Mouse (Mus musculus): ENCODE data around the gene Tnfrsf21. TPM values are rescaled to one million over a fixed set of nuclear protein-coding genes. Genes with fewer than 3 reads are reported as not detected.

The Tnfrsf21 gene
- polyA plus RNA-seq, 1 experiment, result 4.1 TPM

GRCm38 (mm10) chr17:43114926-43115325, 98.6 kb downstream of the Tnfrsf21 start:
- Histone ChIP-seq H3K27ac (ENCODE audit: control insufficient read depth, insufficient read depth, low read depth, low read length) (no peak overlapping the region), H3K36me3 (ENCODE audit: control insufficient read depth, insufficient read depth, low read length) (no peaks in the 10 kb centered on the region), H3K4me3 (ENCODE audit: control insufficient read depth, low read depth, low read length) (no peak overlapping the region), H3K4me1 (ENCODE audit: control insufficient read depth, insufficient read depth, low read length) (peaks cover 3% of the 10 kb centered on the region; the same call in 1 of the 2 replicates), H3K27me3 (ENCODE audit: control insufficient read depth, insufficient read depth, low read length) (no peaks in the 10 kb centered on the region)
- no peak for TF ChIP-seq POLR2A (IDR thresholded peaks at IDR 0.05; ENCODE audit: control insufficient read depth, low read depth, low read length)
- no peak for TF ChIP-seq CTCF (IDR thresholded peaks at IDR 0.05; ENCODE audit: control insufficient read depth, insufficient read depth, insufficient replicate concordance, low read depth, low read length)

GRCm38 (mm10) chr17:43116748-43117147, 100.4 kb downstream of the Tnfrsf21 start:
- TF ChIP-seq POLR2A (IDR thresholded peaks at IDR 0.05; ENCODE audit: control insufficient read depth, low read depth, low read length) (no peak), CTCF (IDR thresholded peaks at IDR 0.05; ENCODE audit: control insufficient read depth, insufficient read depth, insufficient replicate concordance, low read depth, low read length) (no peak)
- Histone ChIP-seq H3K4me3 (ENCODE audit: control insufficient read depth, low read depth, low read length) (no peak overlapping the region), H3K36me3 (ENCODE audit: control insufficient read depth, insufficient read depth, low read length) (no peaks in the 10 kb centered on the region), H3K4me1 (ENCODE audit: control insufficient read depth, insufficient read depth, low read length) (peaks cover 3% of the 10 kb centered on the region; the same call in 1 of the 2 replicates), H3K27ac (ENCODE audit: control insufficient read depth, insufficient read depth, low read depth, low read length) (no peak overlapping the region), H3K27me3 (ENCODE audit: control insufficient read depth, insufficient read depth, low read length) (no peaks in the 10 kb centered on the region)

DNA sequence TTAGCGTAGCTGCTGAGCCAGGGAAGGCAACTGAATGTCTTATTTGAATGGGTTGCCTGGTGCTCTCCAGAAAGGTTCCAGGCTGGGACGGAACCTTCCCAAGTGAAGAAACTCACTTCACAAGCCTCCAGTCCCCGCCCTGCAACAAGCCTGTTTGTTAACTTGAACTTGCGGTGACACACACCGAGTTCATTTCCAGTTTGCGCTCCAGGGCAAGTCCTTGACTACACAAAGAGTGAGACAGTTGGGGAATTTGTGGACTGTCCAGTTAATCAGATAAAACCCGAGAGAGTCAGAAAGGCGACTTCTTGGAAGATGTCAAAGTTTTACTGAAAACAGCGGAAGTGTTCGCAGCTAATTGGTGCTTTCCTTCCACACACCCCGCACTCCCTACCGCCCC, 103.1 kb downstream of the Tnfrsf21 start:
- Histone ChIP-seq H3K4me1 (ENCODE audit: control insufficient read depth, insufficient read depth, low read length) (peaks cover 3% of the 10 kb centered on the region; the same call in 1 of the 2 replicates), H3K36me3 (ENCODE audit: control insufficient read depth, insufficient read depth, low read length) (no peaks in the 10 kb centered on the region), H3K4me3 (ENCODE audit: control insufficient read depth, low read depth, low read length) (no peak overlapping the region), H3K27me3 (ENCODE audit: control insufficient read depth, insufficient read depth, low read length) (no peaks in the 10 kb centered on the region), H3K27ac (ENCODE audit: control insufficient read depth, insufficient read depth, low read depth, low read length) (no peak overlapping the region)
- TF ChIP-seq POLR2A (IDR thresholded peaks at IDR 0.05; ENCODE audit: control insufficient read depth, low read depth, low read length), result no peak
- TF ChIP-seq CTCF (IDR thresholded peaks at IDR 0.05; ENCODE audit: control insufficient read depth, insufficient read depth, insufficient replicate concordance, low read depth, low read length), result no peak

DNA sequence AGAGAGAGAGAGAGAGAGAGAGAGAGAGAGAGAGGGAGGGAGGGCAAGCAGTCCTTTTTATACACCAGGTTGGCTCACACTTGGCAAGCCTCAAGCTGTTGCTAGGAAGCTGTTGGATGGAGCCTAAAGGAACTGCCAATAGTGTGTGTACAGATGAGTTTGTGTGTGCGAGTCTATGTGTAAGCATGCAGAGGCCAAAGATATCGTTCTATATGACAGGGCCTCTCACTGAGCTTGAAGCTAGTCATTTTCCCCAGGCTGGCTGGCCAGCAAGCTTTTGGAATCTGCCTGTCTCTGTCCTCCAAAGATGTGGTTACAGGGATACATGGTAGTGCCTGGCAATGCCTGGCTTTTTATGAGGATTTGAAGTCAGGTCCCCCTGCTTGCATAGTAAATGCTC, 104.7 kb downstream of the Tnfrsf21 start:
- Histone ChIP-seq H3K27me3 (ENCODE audit: control insufficient read depth, insufficient read depth, low read length) (no peaks in the 10 kb centered on the region), H3K36me3 (ENCODE audit: control insufficient read depth, insufficient read depth, low read length) (no peaks in the 10 kb centered on the region), H3K4me1 (ENCODE audit: control insufficient read depth, insufficient read depth, low read length) (peaks cover 3% of the 10 kb centered on the region; the same call in 1 of the 2 replicates), H3K27ac (ENCODE audit: control insufficient read depth, insufficient read depth, low read depth, low read length) (no peak overlapping the region), H3K4me3 (ENCODE audit: control insufficient read depth, low read depth, low read length) (no peak overlapping the region)
- TF ChIP-seq POLR2A (IDR thresholded peaks at IDR 0.05; ENCODE audit: control insufficient read depth, low read depth, low read length), result no peak
- no peak for TF ChIP-seq CTCF (IDR thresholded peaks at IDR 0.05; ENCODE audit: control insufficient read depth, insufficient read depth, insufficient replicate concordance, low read depth, low read length)

GRCm38 (mm10) chr17:43128305-43128704, 112.0 kb downstream of the Tnfrsf21 start:
- H3K4me3 ChIP-seq (ENCODE audit: control insufficient read depth, low read depth, low read length), result no peak overlapping the region
- H3K4me1 ChIP-seq (ENCODE audit: control insufficient read depth, insufficient read depth, low read length), result no peaks in the 10 kb centered on the region
- no peaks in the 10 kb centered on the region for H3K36me3 ChIP-seq (ENCODE audit: control insufficient read depth, insufficient read depth, low read length)
- H3K27me3 ChIP-seq (ENCODE audit: control insufficient read depth, insufficient read depth, low read length), result no peaks in the 10 kb centered on the region
- H3K27ac ChIP-seq (ENCODE audit: control insufficient read depth, insufficient read depth, low read depth, low read length), result no peak overlapping the region
- TF ChIP-seq CTCF (IDR thresholded peaks at IDR 0.05; ENCODE audit: control insufficient read depth, insufficient read depth, insufficient replicate concordance, low read depth, low read length) (no peak), POLR2A (IDR thresholded peaks at IDR 0.05; ENCODE audit: control insufficient read depth, low read depth, low read length) (no peak)

DNA sequence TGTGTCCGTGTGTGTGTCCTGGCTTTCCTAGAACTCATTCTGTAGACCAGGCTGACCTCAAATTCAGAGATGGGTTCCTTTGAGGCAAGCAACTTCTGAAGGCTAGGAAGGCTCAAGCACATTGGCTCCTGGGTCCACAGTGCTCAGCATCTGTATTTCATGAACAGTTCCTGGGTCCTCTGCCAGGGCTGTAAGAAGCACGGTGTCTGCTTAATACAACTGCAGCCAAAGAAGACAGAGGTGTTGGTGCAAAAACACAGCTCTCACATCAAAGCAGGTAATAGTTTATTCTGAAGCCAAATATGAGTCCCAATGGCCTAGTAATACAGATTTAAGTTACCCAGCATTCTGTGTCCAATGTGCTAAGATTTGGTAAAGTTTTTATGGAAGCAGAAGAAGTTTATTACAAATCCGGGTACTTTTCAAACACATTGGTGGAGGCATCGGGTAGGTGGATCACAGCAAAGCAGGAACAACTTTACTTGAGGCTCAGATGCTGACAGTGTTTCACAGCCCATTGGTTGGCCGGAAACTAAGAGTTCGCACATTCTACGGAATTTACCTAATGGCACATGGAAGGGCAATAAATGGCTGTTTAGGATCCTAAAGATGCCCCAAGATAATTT, 112.7 kb downstream of the Tnfrsf21 start:
- Histone ChIP-seq H3K36me3 (ENCODE audit: control insufficient read depth, insufficient read depth, low read length) (no peaks in the 10 kb centered on the region), H3K27me3 (ENCODE audit: control insufficient read depth, insufficient read depth, low read length) (no peaks in the 10 kb centered on the region), H3K27ac (ENCODE audit: control insufficient read depth, insufficient read depth, low read depth, low read length) (no peak overlapping the region), H3K4me3 (ENCODE audit: control insufficient read depth, low read depth, low read length) (no peak overlapping the region), H3K4me1 (ENCODE audit: control insufficient read depth, insufficient read depth, low read length) (no peaks in the 10 kb centered on the region)
- TF ChIP-seq CTCF (IDR thresholded peaks at IDR 0.05; ENCODE audit: control insufficient read depth, insufficient read depth, insufficient replicate concordance, low read depth, low read length) (no peak), POLR2A (IDR thresholded peaks at IDR 0.05; ENCODE audit: control insufficient read depth, low read depth, low read length) (no peak)

- H3K27me3 ChIP-seq (ENCODE audit: control insufficient read depth, insufficient read depth, low read length), result no peaks in the 10 kb centered on the region
- H3K4me3 ChIP-seq (ENCODE audit: control insufficient read depth, low read depth, low read length), result no peak overlapping the region
- H3K27ac ChIP-seq (ENCODE audit: control insufficient read depth, insufficient read depth, low read depth, low read length), result no peak overlapping the region
- H3K36me3 ChIP-seq (ENCODE audit: control insufficient read depth, insufficient read depth, low read length), result no peaks in the 10 kb centered on the region
- no peaks in the 10 kb centered on the region for H3K4me1 ChIP-seq (ENCODE audit: control insufficient read depth, insufficient read depth, low read length)
- no peak for TF ChIP-seq POLR2A (IDR thresholded peaks at IDR 0.05; ENCODE audit: control insufficient read depth, low read depth, low read length)
- TF ChIP-seq CTCF (IDR thresholded peaks at IDR 0.05; ENCODE audit: control insufficient read depth, insufficient read depth, insufficient replicate concordance, low read depth, low read length), result no peak
Measured at GRCm38 (mm10) chr17:43130115-43130869, 113.9 kb downstream of the Tnfrsf21 start.

Measured in testis, adult 2 months (tissue).